Mouse (Mus musculus) monocyte, adult 5-6 weeks (primary cell): ENCODE results near the gene Zfp667. TPM values are rescaled to one million over a fixed set of nuclear protein-coding genes. Genes with fewer than 3 reads are reported as not detected.
"Not testable (repeated sequence)": the region's sequence is repeated elsewhere in the genome, so short reads cannot be mapped to it uniquely, and the experiment has no call there.

ENCODE experiments used
- ATAC-seq: fragments of 153-309, 156-312 bp; replicated peaks from 2 replicates; pipeline ENCODE4 v1.8.0; 2017; ENCODE audit warnings: mild to moderate bottlenecking; ENCODE audit not compliant: low TSS enrichment, insufficient number of reproducible peaks, severe bottlenecking, poor library complexity, low FRiP score
- total RNA-seq: library from RNA; stranded (forward); fragments of 200-1000, 200-491, 200-594 nt; gene quantifications from 3 replicates; pipeline ENCODE4 v1.2.3, GENCODE M21; 2017

Gene Zfp667
- 1.3 to 5.0 TPM (median 2.3 TPM) in 3 replicates for total RNA-seq

GRCm38 (mm10) chr7:6285842-6286705 lies at the start of gene Zfp667:
TSS of gene Zfp667 (plus strand) at chr7:6286579.
- peak; percentile 60 for ATAC-seq

- no peak for ATAC-seq
Observed at GRCm38 (mm10) chr7:6239787-6240186, 46.6 kb upstream of the Zfp667 start.

GRCm38 (mm10) chr7:6240841-6241425 lies 45.4 kb upstream of the Zfp667 start:
- ATAC-seq: not testable (repeated sequence)

GRCm38 (mm10) chr7:6244361-6245292 lies 41.8 kb upstream of the Zfp667 start:
- ATAC-seq: no peak

- ATAC-seq: no peak
Observed at GRCm38 (mm10) chr7:6252410-6252809, 34.0 kb upstream of the Zfp667 start, which contains the start of gene Epp13. TSS of gene Epp13 (plus strand) at chr7:6252710.

- no peak for ATAC-seq
Observed at GRCm38 (mm10) chr7:6254451-6254850, 31.9 kb upstream of the Zfp667 start.

GRCm38 (mm10) chr7:6257386-6257785 lies 29.0 kb upstream of the Zfp667 start:
- ATAC-seq: no peak

- ATAC-seq: no peak
Observed at GRCm38 (mm10) chr7:6258232-6259220, 27.9 kb upstream of the Zfp667 start.

GRCm38 (mm10) chr7:6260004-6260403 lies 26.4 kb upstream of the Zfp667 start:
- not testable (repeated sequence) for ATAC-seq

- ATAC-seq: no peak
Observed at GRCm38 (mm10) chr7:6262120-6262519, 24.3 kb upstream of the Zfp667 start.

- ATAC-seq: no peak
Observed at GRCm38 (mm10) chr7:6262984-6263383, 23.4 kb upstream of the Zfp667 start.

GRCm38 (mm10) chr7:6265695-6266094 lies 20.7 kb upstream of the Zfp667 start:
- no peak for ATAC-seq

- no peak for ATAC-seq
Observed at GRCm38 (mm10) chr7:6277906-6278305, 8.5 kb upstream of the Zfp667 start.

- no peak for ATAC-seq
Observed at GRCm38 (mm10) chr7:6282749-6283148, 3.6 kb upstream of the Zfp667 start.

- peak; percentile 60 for ATAC-seq
Observed at GRCm38 (mm10) chr7:6283451-6284075, 2.8 kb upstream of the Zfp667 start.

GRCm38 (mm10) chr7:6284442-6285012 lies 1.9 kb upstream of the Zfp667 start:
- no peak for ATAC-seq

GRCm38 (mm10) chr7:6285366-6285765 lies 1.0 kb upstream of the Zfp667 start:
- no peak for ATAC-seq
